Comparison of ENCODE assay signal across 9 mouse cellular contexts in the genomic region with DNA sequence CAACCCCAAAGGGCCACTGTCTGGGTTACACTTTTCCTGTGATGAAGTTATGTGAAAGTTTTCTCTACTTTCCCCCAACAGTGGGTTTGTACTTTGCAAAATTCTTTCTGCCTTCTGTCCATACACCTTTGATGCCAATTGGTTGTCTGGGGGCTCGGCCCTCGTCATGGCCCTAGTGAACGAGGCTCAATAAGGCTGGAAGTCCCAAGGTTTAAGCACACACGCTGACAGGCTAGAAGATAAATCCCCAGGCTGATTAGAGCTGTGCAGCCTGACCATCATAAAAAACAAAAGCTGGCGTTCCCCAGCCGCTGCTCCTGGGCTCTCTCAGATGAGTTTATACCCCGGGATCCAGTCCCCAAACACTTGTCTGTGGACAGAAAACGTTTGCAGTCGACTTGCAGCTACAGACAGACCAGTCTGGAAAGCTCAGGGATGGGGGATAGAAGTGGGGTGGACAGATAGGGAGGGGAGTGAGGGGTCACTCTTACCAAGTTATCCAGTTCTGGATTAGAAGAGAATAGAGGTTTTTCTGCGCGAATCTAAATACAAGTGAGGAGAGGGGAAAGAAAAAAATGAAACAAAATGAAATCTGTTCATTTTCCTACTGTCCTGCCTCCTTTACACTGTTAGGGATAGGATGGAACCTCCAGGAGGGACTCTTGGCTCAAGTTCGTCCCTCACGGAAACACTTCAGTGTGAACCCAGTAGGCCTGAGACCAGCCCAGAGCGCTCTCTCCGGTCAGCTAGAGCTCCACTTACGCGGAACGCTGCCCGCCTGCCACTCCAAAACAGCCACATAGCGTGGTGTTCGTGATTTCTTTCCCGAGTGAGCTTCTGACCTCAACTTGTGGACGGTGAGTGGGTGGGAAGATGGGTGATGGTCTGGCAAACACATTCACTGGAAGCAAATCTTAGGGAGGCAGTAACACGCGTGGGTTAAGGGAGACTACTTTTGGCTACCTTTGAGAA. TPM values are rescaled to one million over a fixed set of nuclear protein-coding genes. Genes with fewer than 3 reads are reported as not detected.
DNase-seq lines count a peak whose midpoint lies in the region; ATAC-seq and TF ChIP-seq lines count a peak whose summit lies in the region.
"Had no signal": no experiment of that assay in that cellular context is flagged by ENCODE, and none has a peak within 500 bp of the region (broad histone marks: within the 10 kb centered on the region; RNA-seq: fewer than 3 reads in every experiment).

No protein-coding gene starts in this region.

- H3K27me3 ChIP-seq in embryonic facial prominence, embryonic 14.5 days (replicated peaks; ENCODE audit: control insufficient read depth, insufficient read depth, low read length): peaks cover 40% of the 10 kb centered on the region
- H3K27me3 ChIP-seq in hindbrain, embryonic 13.5 days: no peaks in the 10 kb centered on the region
- 0 out of 2 replicates have a peak, but pooled peaks cover 11% of the 10 kb centered on the region for H3K27me3 ChIP-seq in lung, postnatal 0 days (replicated peaks; ENCODE audit: insufficient read depth, low read length)

- TF ChIP-seq CTCF in lung, postnatal 0 days (IDR thresholded peaks at IDR 0.05): no peak

- no peaks in the 10 kb centered on the region for H3K9me3 ChIP-seq in embryonic facial prominence, embryonic 14.5 days (ENCODE audit: control insufficient read depth, low read length)
- no peaks in the 10 kb centered on the region for H3K9me3 ChIP-seq in hindbrain, embryonic 13.5 days
- no peaks in the 10 kb centered on the region for H3K9me3 ChIP-seq in lung, postnatal 0 days (ENCODE audit: low read length)
- H3K9me3 ChIP-seq: limb, embryonic 15.5 days had no signal

- peak overlapping the region; percentile 99 for H3K27ac ChIP-seq in embryonic facial prominence, embryonic 14.5 days (replicated peaks; ENCODE audit: low read depth, low read length)
- H3K27ac ChIP-seq in hindbrain, embryonic 13.5 days: peak overlapping the region; percentile 100
- peak overlapping the region; percentile 85 for H3K27ac ChIP-seq in lung, postnatal 0 days (ENCODE audit: low read length)
- H3K27ac ChIP-seq: limb, embryonic 15.5 days had no signal

- peaks cover 31% of the 10 kb centered on the region for H3K36me3 ChIP-seq in embryonic facial prominence, embryonic 14.5 days (ENCODE audit: control insufficient read depth, insufficient read depth, low read length)
- H3K36me3 ChIP-seq in hindbrain, embryonic 13.5 days: peaks cover 21% of the 10 kb centered on the region
- H3K36me3 ChIP-seq in lung, postnatal 0 days (ENCODE audit: insufficient read depth, low read length): no peaks in the 10 kb centered on the region
- H3K36me3 ChIP-seq: limb, embryonic 15.5 days had no signal

- DNase-seq in ovary, postnatal 36 days (ENCODE audit: low spot score): peak; percentile 38
- DNase-seq in ovary, postnatal 10 days (ENCODE audit: low spot score): no peak
- DNase-seq in embryonic facial prominence, embryonic 14.5 days (ENCODE audit: low spot score): peak; percentile 36
- peak; percentile 60 for DNase-seq in lung, postnatal 0 days (ENCODE audit: low spot score)
- peak; percentile 62 for DNase-seq in testis, postnatal 10 days (ENCODE audit: low spot score)
- no peak for DNase-seq in spleen, adult 18-20 months
- no peak for DNase-seq in frontal cortex, postnatal 36 days (ENCODE audit: low spot score in 2 of 2)

- peak overlapping the region; percentile 73 for H3K4me3 ChIP-seq in embryonic facial prominence, embryonic 14.5 days (ENCODE audit: low read depth, low read length)
- H3K4me3 ChIP-seq in hindbrain, embryonic 13.5 days: peak overlapping the region; percentile 85
- H3K4me3 ChIP-seq in lung, postnatal 0 days (ENCODE audit: low read depth, low read length): peak overlapping the region; percentile 64

- H3K4me1 ChIP-seq in embryonic facial prominence, embryonic 14.5 days (ENCODE audit: control insufficient read depth, insufficient read depth, low read length): peaks cover 9% of the 10 kb centered on the region
- peaks cover 58% of the 10 kb centered on the region for H3K4me1 ChIP-seq in hindbrain, embryonic 13.5 days (replicated peaks)
- no peaks in the 10 kb centered on the region for H3K4me1 ChIP-seq in lung, postnatal 0 days (ENCODE audit: insufficient read depth, low read depth, low read length)

- peak overlapping the region; percentile 98 for H3K9ac ChIP-seq in embryonic facial prominence, embryonic 14.5 days (ENCODE audit: low read depth, low read length)
- peak overlapping the region; percentile 100 for H3K9ac ChIP-seq in hindbrain, embryonic 13.5 days
- H3K9ac ChIP-seq in lung, postnatal 0 days (replicated peaks; ENCODE audit: low read depth): peak overlapping the region; percentile 86
- H3K9ac ChIP-seq: limb, embryonic 15.5 days had no signal

- 26% methylated on average over 25 of the region's 25 CpGs for WGBS in embryonic facial prominence, embryonic 14.5 days
- WGBS in hindbrain, embryonic 13.5 days: 5% methylated on average over 25 of the region's 25 CpGs
- 21% methylated on average over 25 of the region's 25 CpGs for WGBS in lung, postnatal 0 days

- peak overlapping the region; percentile 90 for H3K4me2 ChIP-seq in embryonic facial prominence, embryonic 14.5 days (ENCODE audit: low read depth, low read length)
- H3K4me2 ChIP-seq in hindbrain, embryonic 13.5 days: peak overlapping the region; percentile 89
- peak overlapping the region; percentile 76 for H3K4me2 ChIP-seq in lung, postnatal 0 days (replicated peaks; ENCODE audit: low read depth, low read length)

- ATAC-seq in embryonic facial prominence, embryonic 14.5 days (ENCODE audit: low read depth): no peak
- ATAC-seq in hindbrain, embryonic 13.5 days (ENCODE audit: low FRiP score): no peak
- ATAC-seq in lung, postnatal 0 days: peak; percentile 32; the same call in 1 of the 2 replicates

- no peak for TF ChIP-seq EP300 in lung, postnatal 0 days (IDR thresholded peaks at IDR 0.05)

RNA-seq across cellular contexts. Expression of gene Meis1, which starts 5.4 kb away (rescaled TPM):
- 46.3 and 51.5 TPM in 2 replicates for polyA plus RNA-seq in embryonic facial prominence, embryonic 14.5 days (2014; fragmentation: Nextera tagmentation; extraction: Ambion mirVana)
- polyA plus RNA-seq in hindbrain, embryonic 13.5 days (2015; fragmentation: Nextera tagmentation; extraction: Ambion mirVana): 211 and 212 TPM in 2 replicates
- 39.6 and 44.9 TPM in 2 replicates for polyA plus RNA-seq in lung, postnatal 0 days (2015; fragmentation: Nextera tagmentation; extraction: Ambion mirVana)

Comparison
In these comparisons a context has a peak if more than half of its experiments do, and no peak if none do; other contexts are left out.
1. DNase-seq: peak in ovary, postnatal 36 days (single experiment), embryonic facial prominence, embryonic 14.5 days (single experiment), lung, postnatal 0 days (single experiment) and testis, postnatal 10 days (single experiment); none in ovary, postnatal 10 days (single experiment), spleen, adult 18-20 months (0 of 2) and frontal cortex, postnatal 36 days (0 of 2).
2. Peak in every context shown above with its lines, with median percentiles within 50 percentile points of each other: H3K27ac ChIP-seq, H3K4me2 ChIP-seq, H3K4me3 ChIP-seq and H3K9ac ChIP-seq.